ENCODE assay signal across 23 mouse cellular contexts in the genomic region with DNA sequence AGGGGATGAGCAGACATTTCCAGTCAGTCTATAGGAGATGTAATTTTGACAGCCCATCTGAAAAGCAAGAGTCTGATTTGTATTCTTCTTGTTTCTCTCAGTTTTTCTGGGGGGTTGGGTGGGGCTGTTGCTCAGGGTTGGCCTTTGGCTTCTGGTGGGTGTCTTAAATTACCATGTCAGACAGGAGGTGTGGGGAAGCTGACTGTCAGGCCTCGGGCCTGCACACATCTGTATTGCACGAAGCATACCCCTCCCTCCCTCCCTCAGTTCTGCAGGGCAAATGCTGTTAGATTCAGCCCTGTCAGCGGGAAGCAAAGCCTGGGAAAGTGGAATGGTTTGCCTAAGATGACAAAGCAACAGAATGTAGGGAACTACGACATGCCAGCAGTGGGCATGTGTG. TPM values are rescaled to one million over a fixed set of nuclear protein-coding genes. Genes with fewer than 3 reads are reported as not detected.
DNase-seq lines count a peak whose midpoint lies in the region; ATAC-seq and TF ChIP-seq lines count a peak whose summit lies in the region.
"Had no signal": no experiment of that assay in that cellular context is flagged by ENCODE, and none has a peak within 500 bp of the region (broad histone marks: within the 10 kb centered on the region; RNA-seq: fewer than 3 reads in every experiment).

No protein-coding gene starts in this region.

- ATAC-seq in embryonic facial prominence, embryonic 13.5 days (ENCODE audit: insufficient number of reproducible peaks, insufficient read depth, low FRiP score, low TSS enrichment, low read depth) = no peak
- no peak for ATAC-seq in neural tube, embryonic 13.5 days (ENCODE audit: low read depth)
- ATAC-seq: CD4-positive, CD25-positive, alpha-beta regulatory T cell, adult 4 months; forebrain, embryonic 14.5 days; forebrain, embryonic 16.5 days had no signal

- H3K27ac ChIP-seq in embryonic facial prominence, embryonic 13.5 days = no peak overlapping the region
- H3K27ac ChIP-seq in embryonic facial prominence, embryonic 10.5 days (replicated peaks) = no peak overlapping the region
- H3K27ac ChIP-seq in neural tube, embryonic 13.5 days (replicated peaks) = no peak overlapping the region
- H3K27ac ChIP-seq in ES-E14 (ENCODE audit: insufficient read depth, low read depth, low read length, poor library complexity, severe bottlenecking) = peak overlapping the region; percentile 12; the same call in 1 of the 2 replicates
- H3K27ac ChIP-seq: embryonic facial prominence, embryonic 12.5 days; embryonic facial prominence, embryonic 15.5 days; forebrain, embryonic 10.5 days; forebrain, embryonic 12.5 days had no signal

- H3K9ac ChIP-seq in embryonic facial prominence, embryonic 13.5 days = 0 out of 2 replicates have a peak overlapping the region, but pooled peaks have one; percentile 6
- H3K9ac ChIP-seq in neural tube, embryonic 13.5 days = 0 out of 2 replicates have a peak overlapping the region, but pooled peaks have one; percentile 3
- H3K9ac ChIP-seq in ES-E14 (ENCODE audit: insufficient read depth, low read depth, low read length, poor library complexity, severe bottlenecking) = no peak overlapping the region
- H3K9ac ChIP-seq: embryonic facial prominence, embryonic 12.5 days; embryonic facial prominence, embryonic 15.5 days; forebrain, embryonic 12.5 days had no signal

- no peak for DNase-seq in embryonic facial prominence, embryonic 10.5 days (ENCODE audit: low spot score)
- no peak for DNase-seq in neural tube, embryonic 10.5 days (ENCODE audit: extremely low spot score, low spot score)
- no peak for DNase-seq in ES-E14 (ENCODE audit: low read depth, low spot score)
- DNase-seq: adrenal gland, adult 2 months; B cell, adult 2 months; cerebellum, adult 8-10 months; embryo, embryonic 11 days had no signal

- H3K4me2 ChIP-seq in embryonic facial prominence, embryonic 13.5 days = no peak overlapping the region
- no peak overlapping the region for H3K4me2 ChIP-seq in neural tube, embryonic 13.5 days
- H3K4me2 ChIP-seq: embryonic facial prominence, embryonic 12.5 days; embryonic facial prominence, embryonic 15.5 days; forebrain, embryonic 12.5 days had no signal

- H3K9me3 ChIP-seq in embryonic facial prominence, embryonic 13.5 days = no peaks in the 10 kb centered on the region
- H3K9me3 ChIP-seq in embryonic facial prominence, embryonic 10.5 days = no peaks in the 10 kb centered on the region
- H3K9me3 ChIP-seq in neural tube, embryonic 13.5 days = no peaks in the 10 kb centered on the region
- H3K9me3 ChIP-seq in ES-E14 (ENCODE audit: control insufficient read depth, insufficient read depth, low read depth, low read length) = no peaks in the 10 kb centered on the region
- H3K9me3 ChIP-seq: embryonic facial prominence, embryonic 12.5 days; embryonic facial prominence, embryonic 15.5 days; forebrain, embryonic 10.5 days; forebrain, embryonic 12.5 days had no signal

- peaks cover 21% of the 10 kb centered on the region for H3K36me3 ChIP-seq in embryonic facial prominence, embryonic 13.5 days
- H3K36me3 ChIP-seq in embryonic facial prominence, embryonic 10.5 days (replicated peaks) = peaks cover 30% of the 10 kb centered on the region
- peaks cover 18% of the 10 kb centered on the region for H3K36me3 ChIP-seq in neural tube, embryonic 13.5 days
- H3K36me3 ChIP-seq in ES-E14 (ENCODE audit: control insufficient read depth, insufficient read depth, low read length, poor library complexity, severe bottlenecking) = peaks cover 8% of the 10 kb centered on the region

- WGBS in embryonic facial prominence, embryonic 13.5 days = 67% methylated on average over 4 of the region's 4 CpGs
- 84% methylated on average over 4 of the region's 4 CpGs for WGBS in embryonic facial prominence, embryonic 10.5 days
- 91% methylated on average over 4 of the region's 4 CpGs for WGBS in neural tube, embryonic 13.5 days

- H3K4me3 ChIP-seq in embryonic facial prominence, embryonic 13.5 days = no peak overlapping the region
- H3K4me3 ChIP-seq in embryonic facial prominence, embryonic 10.5 days = no peak overlapping the region
- H3K4me3 ChIP-seq in neural tube, embryonic 13.5 days = no peak overlapping the region
- H3K4me3 ChIP-seq in ES-E14 (ENCODE audit: insufficient read depth in 1 of 2, low read depth in 1 of 2, low read length in 2 of 2, poor library complexity in 1 of 2, severe bottlenecking in 1 of 2) = no peak overlapping the region
- H3K4me3 ChIP-seq: embryonic facial prominence, embryonic 12.5 days; embryonic facial prominence, embryonic 15.5 days; erythroblast, embryonic 14.5 days; forebrain, embryonic 10.5 days; forebrain, embryonic 12.5 days had no signal

- peaks cover 19% of the 10 kb centered on the region for H3K4me1 ChIP-seq in embryonic facial prominence, embryonic 13.5 days
- H3K4me1 ChIP-seq in embryonic facial prominence, embryonic 10.5 days = peaks cover 27% of the 10 kb centered on the region
- H3K4me1 ChIP-seq in neural tube, embryonic 13.5 days (replicated peaks) = peaks cover 29% of the 10 kb centered on the region
- H3K4me1 ChIP-seq in ES-E14 (ENCODE audit: control insufficient read depth in 2 of 2, insufficient read depth in 2 of 2, low read length in 2 of 2, poor library complexity in 1 of 2) = peaks cover 0 to 3% of the 10 kb centered on the region in 2 experiments; a peak in 1 of 4 replicates

- in situ Hi-C loops in ES-E14 (cut with MboI; ENCODE audit: low sequenced_read_pairs in 2 of 2, unreplicated experiment in 2 of 2) = no loop called here

- no peaks in the 10 kb centered on the region for H3K27me3 ChIP-seq in embryonic facial prominence, embryonic 13.5 days
- no peaks in the 10 kb centered on the region for H3K27me3 ChIP-seq in embryonic facial prominence, embryonic 10.5 days (replicated peaks; ENCODE audit: low read depth, poor library complexity, severe bottlenecking)
- H3K27me3 ChIP-seq in neural tube, embryonic 13.5 days = no peaks in the 10 kb centered on the region
- H3K27me3 ChIP-seq: CH12.LX; embryonic facial prominence, embryonic 12.5 days; embryonic facial prominence, embryonic 15.5 days; forebrain, embryonic 12.5 days had no signal

TF ChIP-seq in ES-E14, 5 proteins besides CTCF, POLR2A, EP300 and RAD21:
- TF ChIP-seq ZNF384 (IDR thresholded peaks at IDR 0.05; ENCODE audit: low read depth, low read length) (no peak), ZC3H11A (IDR thresholded peaks at IDR 0.05; ENCODE audit: borderline replicate concordance, low read depth, low read length) (no peak), MAFK (IDR thresholded peaks at IDR 0.05; ENCODE audit: insufficient read depth, low read depth, low read length) (no peak), CHD2 (IDR thresholded peaks at IDR 0.05; ENCODE audit: low read depth, low read length) (no peak), HCFC1 (IDR thresholded peaks at IDR 0.05; ENCODE audit: borderline replicate concordance, insufficient read depth, low read length) (no peak)
TF ChIP-seq in ES-E14: peak in this region for 0.

RNA-seq across cellular contexts. Expression of a gene that starts 3.5 kb away (rescaled TPM):
- 14.2 and 15.1 TPM in 2 replicates for polyA plus RNA-seq in embryonic facial prominence, embryonic 13.5 days (2015; fragmentation: Nextera tagmentation; extraction: Ambion mirVana)
- polyA plus RNA-seq in embryonic facial prominence, embryonic 10.5 days (2016; fragmentation: Nextera tagmentation; extraction: Ambion mirVana) = 21.2 and 23.1 TPM in 2 replicates
- polyA plus RNA-seq in neural tube, embryonic 13.5 days (2015; fragmentation: Nextera tagmentation; extraction: Ambion mirVana) = 19.8 and 22.9 TPM in 2 replicates
- 5.5 and 6.1 TPM in 2 replicates for total RNA-seq in ES-E14 (2012; rRNA removed)

RNA-seq across cellular contexts. Expression of a gene that starts 6.2 kb away (rescaled TPM):
- 3.8 and 4.2 TPM in 2 replicates for polyA plus RNA-seq in embryonic facial prominence, embryonic 13.5 days (2015; fragmentation: Nextera tagmentation; extraction: Ambion mirVana)
- 4.0 and 4.8 TPM in 2 replicates for polyA plus RNA-seq in embryonic facial prominence, embryonic 10.5 days (2016; fragmentation: Nextera tagmentation; extraction: Ambion mirVana)
- 6.0 and 6.6 TPM in 2 replicates for polyA plus RNA-seq in neural tube, embryonic 13.5 days (2015; fragmentation: Nextera tagmentation; extraction: Ambion mirVana)
- total RNA-seq in ES-E14 (2012; rRNA removed) = 12.1 and 19.3 TPM in 2 replicates

RNA-seq across cellular contexts. Expression of a gene that starts 29.0 kb away (rescaled TPM):
- polyA plus RNA-seq in embryonic facial prominence, embryonic 13.5 days (2015; fragmentation: Nextera tagmentation; extraction: Ambion mirVana) = 0.25 TPM in 1 of 2 replicates, not detected in the other
- polyA plus RNA-seq in embryonic facial prominence, embryonic 10.5 days (2016; fragmentation: Nextera tagmentation; extraction: Ambion mirVana) = not detected in 2 replicates
- polyA plus RNA-seq in neural tube, embryonic 13.5 days (2015; fragmentation: Nextera tagmentation; extraction: Ambion mirVana) = not detected in 2 replicates
- 7.3 and 8.2 TPM in 2 replicates for total RNA-seq in ES-E14 (2012; rRNA removed)
- total RNA-seq: adrenal gland, adult 2 months; adrenal gland, postnatal 10 days; common myeloid progenitor, adult 5-6 weeks; MEL had no signal
- polyA plus RNA-seq: CD4-positive, CD25-positive, alpha-beta regulatory T cell, adult 4 months; embryonic facial prominence, embryonic 12.5 days; embryonic facial prominence, embryonic 15.5 days; erythroblast, embryonic 14.5 days; forebrain, embryonic 10.5 days; forebrain, embryonic 12.5 days; forebrain, embryonic 14.5 days; forebrain, embryonic 16.5 days had no signal

RNA-seq across cellular contexts. Expression of a gene that starts 49.2 kb away (rescaled TPM):
- not detected in 2 replicates for polyA plus RNA-seq in embryonic facial prominence, embryonic 13.5 days (2015; fragmentation: Nextera tagmentation; extraction: Ambion mirVana)
- polyA plus RNA-seq in embryonic facial prominence, embryonic 10.5 days (2016; fragmentation: Nextera tagmentation; extraction: Ambion mirVana) = not detected in 2 replicates
- polyA plus RNA-seq in neural tube, embryonic 13.5 days (2015; fragmentation: Nextera tagmentation; extraction: Ambion mirVana) = not detected in 2 replicates
- total RNA-seq in ES-E14 (2012; rRNA removed) = not detected in 2 replicates
- total RNA-seq: adrenal gland, adult 2 months; adrenal gland, postnatal 10 days; adrenal gland, postnatal 25 days; CH12.LX; common myeloid progenitor, adult 5-6 weeks; MEL had no signal
- polyA plus RNA-seq: adrenal gland, adult 2 months; brain, embryonic 14.5 days; CD4-positive, CD25-positive, alpha-beta regulatory T cell, adult 4 months; embryonic facial prominence, embryonic 12.5 days; embryonic facial prominence, embryonic 15.5 days; erythroblast, embryonic 14.5 days; forebrain, embryonic 10.5 days; forebrain, embryonic 12.5 days; forebrain, embryonic 14.5 days; forebrain, embryonic 16.5 days had no signal

RNA-seq across cellular contexts. Expression of a gene that starts 50.5 kb away (rescaled TPM):
- 0.30 TPM in 1 of 2 replicates, not detected in the other for polyA plus RNA-seq in embryonic facial prominence, embryonic 13.5 days (2015; fragmentation: Nextera tagmentation; extraction: Ambion mirVana)
- not detected in 2 replicates for polyA plus RNA-seq in embryonic facial prominence, embryonic 10.5 days (2016; fragmentation: Nextera tagmentation; extraction: Ambion mirVana)
- not detected in 2 replicates for polyA plus RNA-seq in neural tube, embryonic 13.5 days (2015; fragmentation: Nextera tagmentation; extraction: Ambion mirVana)
- total RNA-seq in ES-E14 (2012; rRNA removed) = 0.62 and 1.3 TPM in 2 replicates
- total RNA-seq: CH12.LX; common myeloid progenitor, adult 5-6 weeks had no signal
- polyA plus RNA-seq: CD4-positive, CD25-positive, alpha-beta regulatory T cell, adult 4 months; embryonic facial prominence, embryonic 12.5 days; forebrain, embryonic 10.5 days; forebrain, embryonic 12.5 days; forebrain, embryonic 14.5 days; forebrain, embryonic 16.5 days had no signal
